ENCODE assay signal across 9 mouse cellular contexts in genomic region chr9:14382256-14382791, GRCm38 (mm10). TPM values are rescaled to one million over a fixed set of nuclear protein-coding genes. Genes with fewer than 3 reads are reported as not detected.
A peak's percentile ranks its signal among the peaks of the same experiment; 100 is the strongest.
DNase-seq lines count a peak whose midpoint lies in the region; ATAC-seq and TF ChIP-seq lines count a peak whose summit lies in the region.
"Had no signal": no experiment of that assay in that cellular context is flagged by ENCODE, and none has a peak within 500 bp of the region (broad histone marks: within the 10 kb centered on the region; RNA-seq: fewer than 3 reads in every experiment).

No protein-coding gene starts in this region.

- TF ChIP-seq POLR2A in bone marrow, adult 2 months (IDR thresholded peaks at IDR 0.05; ENCODE audit: borderline replicate concordance, control insufficient read depth, low read depth, low read length), result no peak

- H3K4me1 ChIP-seq in kidney, embryonic 15.5 days, result peaks cover 20% of the 10 kb centered on the region
- H3K4me1 ChIP-seq in kidney, embryonic 14.5 days (ENCODE audit: control insufficient read depth, insufficient read depth, low read length), result no peaks in the 10 kb centered on the region
- H3K4me1 ChIP-seq in bone marrow, adult 2 months (ENCODE audit: control insufficient read depth, insufficient read depth, low read length), result peaks cover 2% of the 10 kb centered on the region; the same call in 1 of the 2 replicates

- no peak for DNase-seq in gastrocnemius, adult 2 months
- DNase-seq in gastrocnemius, postnatal 36 days, result no peak
- peak; percentile 56 for DNase-seq in lung, postnatal 36 days
- DNase-seq in spleen, adult 18-20 months, result no peak
- DNase-seq: thymus, adult 2 months had no signal

- H3K27me3 ChIP-seq in kidney, embryonic 15.5 days, result 0 out of 2 replicates have a peak, but pooled peaks cover 3% of the 10 kb centered on the region
- H3K27me3 ChIP-seq in kidney, embryonic 14.5 days (ENCODE audit: control insufficient read depth, insufficient read depth, low read length), result no peaks in the 10 kb centered on the region

- 79% methylated on average over 5 of the region's 5 CpGs for WGBS in kidney, embryonic 15.5 days
- 81% methylated on average over 5 of the region's 5 CpGs for WGBS in kidney, embryonic 14.5 days
- 74% methylated on average over 5 of the region's 5 CpGs for WGBS in bone marrow, adult 2 months

- no peaks in the 10 kb centered on the region for H3K36me3 ChIP-seq in kidney, embryonic 15.5 days
- no peaks in the 10 kb centered on the region for H3K36me3 ChIP-seq in kidney, embryonic 14.5 days (ENCODE audit: control insufficient read depth, insufficient read depth, low read length)

- no peak overlapping the region for H3K4me3 ChIP-seq in gastrocnemius, adult 2 months
- no peak overlapping the region for H3K4me3 ChIP-seq in kidney, embryonic 15.5 days (replicated peaks)
- H3K4me3 ChIP-seq in kidney, embryonic 14.5 days (ENCODE audit: low read length), result no peak overlapping the region
- H3K4me3 ChIP-seq in bone marrow, adult 2 months (replicated peaks; ENCODE audit: control insufficient read depth, low read depth, low read length), result no peak overlapping the region

- intact Hi-C loops in gastrocnemius, adult 2 months (cut with DNase I), result loop anchor here (5.0 kb wide), 1 partner anchor 35 kb away; no protein-coding TSS in a partner anchor
- intact Hi-C loops in gastrocnemius, postnatal 36 days (cut with DNase I), result no loop called here

- peak overlapping the region; percentile 87; the same call in 1 of the 2 replicates for H3K27ac ChIP-seq in gastrocnemius, adult 2 months
- no peak overlapping the region for H3K27ac ChIP-seq in kidney, embryonic 15.5 days
- H3K27ac ChIP-seq in kidney, embryonic 14.5 days (ENCODE audit: low read depth, low read length), result no peak overlapping the region
- H3K27ac ChIP-seq in bone marrow, adult 2 months (ENCODE audit: control insufficient read depth, insufficient read depth, low read depth, low read length, poor library complexity), result peak overlapping the region; percentile 45

- TF ChIP-seq CTCF in gastrocnemius, adult 2 months (IDR thresholded peaks at IDR 0.05), result no peak
- TF ChIP-seq CTCF in bone marrow, adult 2 months (IDR thresholded peaks at IDR 0.05; ENCODE audit: control insufficient read depth, insufficient read depth, low read length), result no peak

- peak overlapping the region; percentile 91 for H3K4me2 ChIP-seq in kidney, embryonic 15.5 days
- no peak overlapping the region for H3K4me2 ChIP-seq in kidney, embryonic 14.5 days (replicated peaks; ENCODE audit: low read depth, low read length)

- no peaks in the 10 kb centered on the region for H3K9me3 ChIP-seq in kidney, embryonic 15.5 days (replicated peaks)
- no peaks in the 10 kb centered on the region for H3K9me3 ChIP-seq in kidney, embryonic 14.5 days (ENCODE audit: control insufficient read depth, low read length)

- H3K9ac ChIP-seq in kidney, embryonic 15.5 days, result no peak overlapping the region
- H3K9ac ChIP-seq in kidney, embryonic 14.5 days (ENCODE audit: low read depth, low read length), result no peak overlapping the region

- no peak for ATAC-seq in kidney, embryonic 15.5 days (replicated peaks; ENCODE audit: low FRiP score)
- no peak for ATAC-seq in kidney, embryonic 14.5 days (ENCODE audit: low FRiP score, low TSS enrichment)
- ATAC-seq in granulocyte monocyte progenitor cell, adult 5-6 weeks (replicated peaks; ENCODE audit: poor library complexity, severe bottlenecking), result no peak

RNA-seq across cellular contexts. Expression of gene Endod1, which starts 1.0 kb away (rescaled TPM):
- total RNA-seq in gastrocnemius, adult 2 months (2021), result 1 to 10 TPM; 2.7 to 4.5 TPM
- 1 to 10 TPM; 3.0 to 4.8 TPM for total RNA-seq in gastrocnemius, postnatal 36 days (2021)
- 13.3 and 13.5 TPM in 2 replicates for polyA plus RNA-seq in kidney, embryonic 15.5 days (2015; fragmentation: Nextera tagmentation; extraction: Ambion mirVana)
- 5.5 and 13.9 TPM in 2 replicates for polyA plus RNA-seq in kidney, embryonic 14.5 days (2014; fragmentation: Nextera tagmentation; extraction: Ambion mirVana)
- 18.5 and 25.0 TPM in 2 replicates for polyA plus RNA-seq in bone marrow, adult 2 months (2011; ENCODE audit: insufficient read depth, insufficient read length, low replicate concordance, missing spikeins)
- total RNA-seq in granulocyte monocyte progenitor cell, adult 5-6 weeks (2014; fragmentation: Nextera tagmentation), result 13.4 and 14.7 TPM in 2 replicates
- 17.3 and 18.4 TPM in 2 replicates for total RNA-seq in granulocyte monocyte progenitor cell, adult 5-6 weeks (2017)

Comparison
In these comparisons a context has a peak if more than half of its experiments do, and no peak if none do; other contexts are left out.
1. H3K27ac ChIP-seq: peak in gastrocnemius, adult 2 months (single experiment) and bone marrow, adult 2 months (single experiment); none in kidney, embryonic 15.5 days (single experiment) and kidney, embryonic 14.5 days (single experiment).